Mouse (Mus musculus) yolk sac, embryonic 10.5 days (tissue): ENCODE results near the gene Tmem263.

ENCODE experiments used
- DNase-seq: peaks from one replicate; pipeline ENCODE4 v3.0.0-alpha.2; 2017; ENCODE audit warnings: low spot score

Gene Tmem263

DNA sequence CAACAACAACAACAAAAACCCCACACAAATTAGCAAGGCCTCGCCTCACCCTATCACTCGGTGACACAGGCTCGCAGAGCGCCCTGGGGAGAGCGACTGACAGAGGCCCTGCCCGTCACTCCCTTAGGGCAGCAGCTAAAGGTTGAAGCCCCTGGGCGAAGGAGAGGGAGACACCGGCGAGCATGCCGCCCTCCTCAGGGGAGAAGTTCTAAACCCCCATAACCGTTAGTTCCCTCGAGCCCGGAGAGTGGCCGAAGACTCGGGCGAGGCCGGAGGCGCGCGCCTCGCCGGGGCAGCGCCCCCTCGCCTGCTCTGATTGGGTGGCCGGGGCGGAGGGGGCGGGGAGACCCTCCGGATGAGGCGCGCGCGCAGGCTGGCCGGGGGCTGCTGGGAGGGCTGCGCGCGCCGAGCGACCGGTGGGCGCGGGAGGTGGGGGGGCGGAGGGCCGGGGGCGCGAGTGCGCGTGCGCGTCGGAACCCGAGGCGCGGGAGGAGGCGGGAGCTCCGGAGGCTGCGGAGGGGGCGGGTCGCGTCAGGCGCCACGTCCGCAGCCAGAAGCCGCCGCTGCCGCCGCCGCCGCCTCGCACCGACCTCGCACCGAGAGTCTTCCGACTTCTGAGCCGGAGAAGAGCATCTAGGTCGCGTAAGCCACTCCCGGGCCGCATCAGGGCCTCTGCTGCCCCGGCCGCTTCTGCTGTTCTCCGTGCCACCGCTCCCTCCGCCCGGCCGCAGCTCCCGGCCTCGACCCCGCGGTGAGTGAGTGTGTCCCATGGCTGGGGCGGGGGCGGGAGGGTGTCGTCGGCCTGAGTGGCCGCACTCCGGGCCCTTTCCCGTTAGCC lies at the start of gene Tmem263, which contains the start of gene Fhl4:
Tmem263 (plus strand) TSS at position 381 of the 838 bp plus-strand sequence.
Fhl4 (minus strand) TSS at position 249 of the 838 bp plus-strand sequence.
- peak; percentile 93 for DNase-seq

DNA sequence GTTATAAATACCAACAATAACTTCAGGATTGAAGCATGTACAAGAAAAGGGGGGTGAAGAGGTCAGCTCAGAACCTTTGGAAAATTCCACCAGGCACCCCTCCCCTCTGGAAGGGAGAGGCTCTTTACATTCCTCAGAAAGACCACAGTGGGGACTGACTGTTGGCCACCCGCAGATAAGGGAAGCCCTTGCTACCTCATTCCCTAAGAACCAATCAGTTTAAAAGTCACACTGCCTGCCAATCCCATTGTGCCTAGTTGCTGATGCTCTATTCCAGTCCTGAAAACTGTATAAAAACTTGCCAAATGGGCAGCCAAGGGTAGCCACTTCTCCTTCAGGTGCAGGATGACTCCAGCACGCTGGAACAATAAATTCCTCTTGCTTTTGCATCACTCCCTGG lies 47.6 kb upstream of the Tmem263 start:
- no peak for DNase-seq

DNA sequence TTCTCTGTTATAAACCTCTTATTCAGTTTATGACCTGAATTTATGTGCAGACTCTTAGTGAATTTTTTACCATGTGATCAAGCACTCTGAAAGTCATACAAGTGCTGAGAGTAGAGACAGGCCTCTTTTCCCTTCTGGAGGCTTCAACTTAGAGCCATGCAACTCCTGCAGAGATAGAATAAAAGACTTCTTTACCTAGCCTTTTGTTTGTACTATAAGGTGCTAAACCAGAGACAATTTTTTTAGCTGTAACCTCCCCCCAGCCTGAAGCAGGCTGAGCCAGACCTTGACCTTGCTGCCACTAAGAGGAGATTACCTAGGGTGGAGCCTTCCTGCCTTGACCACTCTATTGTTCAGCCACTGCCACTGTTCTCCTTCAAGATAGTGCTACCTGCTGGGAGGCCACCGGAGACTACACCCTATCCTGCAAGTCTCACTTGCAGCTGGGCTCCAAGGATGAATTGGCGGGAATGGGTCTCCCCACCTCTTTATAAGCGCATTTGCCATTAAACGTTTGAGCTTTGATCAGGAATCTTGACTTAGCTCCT lies 30.7 kb upstream of the Tmem263 start:
- no peak for DNase-seq

DNA sequence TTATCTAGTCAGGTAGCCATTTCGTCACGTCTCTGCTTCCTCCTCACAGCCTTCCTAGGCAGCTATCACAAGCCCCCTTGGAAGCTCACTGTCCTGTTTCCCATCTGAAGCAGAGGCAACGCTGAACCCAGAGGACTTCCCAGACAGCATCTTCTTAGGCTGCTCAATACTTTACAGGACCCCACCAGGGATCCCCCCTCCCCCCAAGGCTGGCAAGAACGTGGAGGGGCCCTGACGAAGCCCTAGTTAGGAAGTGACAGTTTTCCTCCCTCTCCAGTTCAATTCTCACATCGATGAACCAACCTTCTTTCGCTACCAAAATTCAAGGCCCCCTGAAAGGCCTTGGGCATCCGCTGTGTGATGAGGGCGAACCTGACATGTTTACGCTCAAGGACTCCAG lies 586 bp upstream of the Tmem263 start:
- DNase-seq: no peak

GRCm38 (mm10) chr10:85103085-85103885 lies 858 bp downstream of the Tmem263 start:
- peak; percentile 80 for DNase-seq

DNA sequence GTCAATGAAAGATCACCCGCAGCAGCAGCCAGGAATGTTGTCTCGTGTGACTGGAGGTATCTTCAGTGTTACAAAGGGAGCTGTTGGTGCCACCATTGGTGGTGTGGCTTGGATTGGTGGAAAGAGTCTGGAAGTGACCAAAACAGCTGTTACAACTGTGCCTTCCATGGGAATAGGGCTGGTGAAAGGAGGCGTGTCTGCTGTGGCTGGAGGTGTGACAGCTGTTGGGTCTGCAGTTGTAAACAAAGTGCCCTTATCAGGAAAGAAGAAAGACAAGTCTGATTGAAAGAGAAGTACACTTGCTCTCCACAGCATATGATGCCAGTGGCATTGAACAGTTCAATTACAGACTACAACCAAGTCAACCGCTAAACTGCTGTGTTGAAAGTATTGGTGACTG lies 12.0 kb downstream of the Tmem263 start:
- no peak for DNase-seq

DNA sequence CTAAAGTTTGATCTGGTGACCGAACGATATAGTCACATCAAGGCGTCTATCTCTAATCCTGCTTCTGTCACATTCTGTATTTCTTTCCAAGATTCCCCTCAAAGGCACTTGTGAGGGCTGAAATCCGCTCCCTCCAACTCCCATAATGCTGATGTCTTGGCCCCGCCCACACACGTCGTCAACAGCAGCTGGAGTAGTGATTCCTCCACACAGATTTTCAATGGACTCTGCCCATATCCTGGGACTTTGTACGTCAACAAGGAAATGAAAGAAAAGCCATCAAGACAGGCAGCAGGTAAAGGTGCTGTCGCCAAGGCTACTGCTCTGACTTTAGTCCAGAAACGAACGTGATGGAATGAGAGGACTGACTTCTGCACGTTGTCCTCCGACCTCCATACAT lies 22.8 kb downstream of the Tmem263 start:
- peak; percentile 58 for DNase-seq

DNA sequence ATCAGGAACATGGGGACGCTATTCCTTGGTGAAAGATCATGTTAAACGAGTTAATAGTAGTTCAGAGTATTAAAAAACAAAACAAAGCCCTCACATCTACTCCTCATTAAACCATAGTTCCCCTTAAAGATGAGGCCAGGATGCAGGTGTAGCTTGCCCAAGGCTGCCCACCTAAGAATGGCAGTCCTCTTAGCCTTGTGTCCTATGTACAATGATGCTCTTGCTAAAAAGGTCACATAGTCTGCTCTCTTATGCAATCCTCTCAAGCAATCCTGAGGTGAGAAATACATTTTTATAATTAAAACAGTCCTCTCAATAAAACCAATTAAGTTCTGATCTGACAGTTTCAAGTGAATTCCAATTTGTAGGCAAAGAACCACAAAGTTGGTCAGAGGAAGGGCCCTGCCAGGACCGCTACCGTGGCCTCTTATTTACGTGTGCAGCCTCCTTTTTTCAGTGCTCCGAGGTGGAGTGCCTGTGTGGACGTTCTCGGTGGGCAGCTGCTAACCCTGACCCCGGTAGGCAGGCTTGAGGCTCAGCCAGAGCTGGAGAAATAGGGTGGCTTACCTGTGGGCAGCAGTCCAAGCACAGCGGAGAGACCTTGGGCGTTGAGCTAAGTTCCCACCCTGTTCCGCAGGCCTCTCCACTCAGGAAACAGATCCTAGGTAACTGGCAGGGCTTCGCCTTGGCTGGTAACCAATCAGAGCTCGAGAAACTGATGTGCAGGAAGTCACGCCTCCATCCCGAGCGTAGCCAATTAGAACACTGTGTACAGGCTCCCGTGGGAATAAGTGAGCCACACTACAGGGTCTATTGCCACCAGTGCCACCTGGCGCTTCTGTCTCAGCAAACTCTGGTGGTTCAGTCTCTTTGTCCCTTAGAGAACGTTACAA lies 25.2 kb downstream of the Tmem263 start, which contains the start of gene Mterf2:
Mterf2 (minus strand) TSS at position 633 of the 893 bp plus-strand sequence.
- peak; percentile 92 for DNase-seq

DNA sequence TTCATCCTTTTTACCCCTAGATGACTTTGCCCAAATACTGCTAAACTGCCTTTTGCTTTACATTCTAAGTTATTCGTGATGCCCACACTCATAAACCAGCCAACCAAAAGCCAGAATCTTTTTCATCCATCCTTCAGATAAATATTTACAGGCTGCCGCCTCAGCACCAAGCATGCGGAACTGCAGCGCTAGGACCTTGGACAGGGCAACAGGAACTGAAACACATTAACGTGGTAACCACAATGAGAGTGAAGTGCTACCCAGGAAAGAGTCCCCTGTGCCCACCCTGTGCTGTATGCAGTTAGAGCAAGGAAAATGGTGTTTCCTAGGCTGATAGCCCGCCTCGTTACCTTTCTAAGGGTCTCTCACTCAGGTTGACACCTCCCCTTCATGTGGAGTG lies 26.0 kb downstream of the Tmem263 start:
- DNase-seq: peak; percentile 38

DNA sequence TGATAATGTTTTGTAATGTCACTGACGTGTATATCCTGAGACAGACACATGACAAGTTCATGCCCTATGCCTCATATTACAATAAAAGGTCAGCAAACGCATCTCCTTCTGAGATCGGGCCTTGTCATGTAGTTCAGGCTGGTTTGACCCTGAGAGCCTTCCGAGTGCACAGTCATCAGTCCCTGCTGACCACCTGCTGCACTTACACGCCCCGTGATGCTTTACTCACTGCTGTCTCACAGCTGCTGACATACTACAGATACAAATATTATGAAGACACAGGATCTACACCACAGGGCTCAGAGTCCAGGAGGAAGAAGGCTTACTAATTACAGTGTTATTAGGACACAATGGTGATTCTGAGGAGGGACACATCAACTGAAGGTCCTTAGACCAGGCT lies 34.1 kb downstream of the Tmem263 start:
- no peak for DNase-seq

DNA sequence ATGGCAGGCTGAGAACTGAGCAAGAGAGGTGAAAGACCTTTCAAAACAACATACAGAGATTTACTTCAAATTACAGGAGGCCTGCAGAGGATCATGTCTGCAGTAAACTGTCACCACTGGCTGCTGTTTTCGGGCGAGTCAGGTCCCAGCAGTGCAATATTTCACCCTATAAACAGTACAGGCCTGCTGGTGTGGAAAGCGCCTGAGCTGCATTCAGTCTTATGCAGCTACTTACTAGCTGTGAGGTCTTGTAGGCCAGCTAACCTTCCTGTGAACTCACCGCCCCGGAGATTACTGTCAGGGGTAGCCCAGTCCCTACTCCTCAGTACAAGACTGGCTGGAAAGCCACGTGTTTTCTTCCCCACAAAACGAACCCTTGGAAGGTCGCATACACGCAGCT lies 39.0 kb downstream of the Tmem263 start:
- peak; percentile 26 for DNase-seq

DNA sequence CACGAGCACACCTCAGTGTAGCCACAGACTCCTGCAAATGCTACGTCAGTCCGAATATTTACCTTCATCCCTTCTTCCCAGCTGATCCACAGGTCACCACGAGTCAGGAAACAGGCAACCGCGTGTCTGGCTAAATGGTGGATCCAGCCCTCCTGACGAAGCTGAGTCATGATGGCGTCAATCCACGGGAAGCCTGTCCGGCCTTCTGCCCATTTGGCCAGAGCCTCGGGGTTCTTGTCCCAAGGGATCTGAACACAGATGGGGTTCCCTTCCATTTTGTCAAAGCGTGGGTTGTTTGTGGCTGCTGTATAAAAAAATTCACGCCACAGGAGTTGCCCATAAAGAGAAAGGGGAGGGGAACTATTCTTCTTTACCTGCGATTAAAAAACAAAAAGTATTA lies 43.9 kb downstream of the Tmem263 start:
- DNase-seq: no peak

DNA sequence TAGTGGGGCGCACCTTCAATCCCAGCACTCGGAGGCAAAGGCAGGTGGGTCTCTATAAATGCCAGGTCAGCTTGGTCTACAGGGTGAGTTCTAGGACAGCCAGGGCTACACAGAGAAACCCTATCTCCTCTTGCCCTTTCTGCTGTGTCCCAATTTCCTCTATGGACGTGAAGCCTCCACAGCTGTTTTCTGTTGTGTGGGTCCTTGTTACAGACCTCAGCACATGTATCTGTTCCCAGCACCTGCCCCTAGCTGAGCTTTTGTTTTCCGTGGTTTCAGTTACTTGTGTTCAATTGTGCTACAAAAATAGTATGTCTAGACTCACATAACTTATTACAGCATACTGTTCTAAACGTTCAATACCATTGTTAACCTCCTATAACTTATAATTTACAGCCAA lies 46.8 kb downstream of the Tmem263 start:
- no peak for DNase-seq

DNA sequence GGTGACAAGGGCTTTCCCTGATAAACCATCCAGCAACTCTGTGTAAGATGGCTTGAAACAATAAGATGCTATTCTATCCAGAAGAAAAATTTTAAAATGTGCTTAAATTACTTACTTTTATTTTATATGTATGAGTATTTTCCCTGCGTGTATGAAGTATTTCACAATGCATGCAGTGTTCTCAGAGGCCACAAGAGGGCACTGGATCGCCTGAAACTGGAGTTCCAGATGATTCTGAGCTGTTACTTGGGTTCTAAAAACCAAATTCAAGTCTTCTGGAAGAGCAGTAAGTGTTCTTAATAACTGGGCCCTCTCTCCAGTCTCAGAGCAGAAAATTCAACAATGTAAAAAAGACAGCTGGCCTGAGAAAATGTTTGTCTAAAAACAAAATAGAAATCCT lies 51.8 kb downstream of the Tmem263 start:
- peak; percentile 11 for DNase-seq

DNA sequence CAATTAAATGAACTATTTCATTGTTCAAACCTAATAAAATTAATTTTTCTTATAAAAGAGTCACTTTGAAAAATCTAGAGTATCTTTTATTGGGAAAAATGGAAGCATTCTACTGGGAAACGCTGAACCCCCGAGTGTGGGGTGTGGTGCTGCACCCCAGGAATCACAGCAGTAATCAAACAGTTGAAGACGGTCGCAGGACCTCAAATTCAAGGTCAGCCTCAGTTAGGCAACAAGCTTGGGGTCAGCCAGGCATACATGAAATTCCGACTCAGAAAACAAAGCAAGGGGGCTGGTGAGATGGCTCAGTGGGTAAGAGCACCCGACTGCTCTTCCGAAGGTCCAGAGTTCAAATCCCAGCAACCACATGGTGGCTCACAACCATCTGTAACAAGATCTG lies 55.0 kb downstream of the Tmem263 start:
- no peak for DNase-seq

GRCm38 (mm10) chr10:85159989-85160619 lies 57.7 kb downstream of the Tmem263 start:
- DNase-seq: no peak

DNA sequence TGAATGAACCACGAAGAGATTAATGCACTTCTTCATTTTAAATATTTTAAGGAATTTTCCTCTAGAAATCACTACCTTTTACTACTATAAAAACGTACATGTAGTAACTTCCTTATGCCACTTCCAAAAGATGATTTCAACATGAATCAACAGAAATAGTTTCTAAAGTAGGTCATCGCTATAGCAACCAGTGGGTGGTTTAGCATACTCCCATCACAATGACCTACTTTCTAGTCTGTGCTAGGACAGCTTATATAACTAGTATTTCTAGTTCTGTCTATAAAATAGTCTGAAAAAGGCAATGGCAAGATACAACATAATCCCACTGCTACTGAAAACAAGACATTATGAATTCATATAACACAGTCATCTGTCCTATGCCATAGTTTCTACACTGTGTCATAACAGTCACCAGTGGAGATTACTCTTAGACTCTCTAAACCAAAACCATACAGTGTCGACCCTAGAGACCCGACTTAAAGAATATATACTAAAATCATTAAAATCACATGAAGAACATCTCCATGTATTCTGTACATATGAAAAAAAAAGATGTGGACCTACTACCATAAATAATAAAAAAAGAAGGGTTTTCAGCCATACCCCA lies 59.4 kb downstream of the Tmem263 start:
- no peak for DNase-seq

DNA sequence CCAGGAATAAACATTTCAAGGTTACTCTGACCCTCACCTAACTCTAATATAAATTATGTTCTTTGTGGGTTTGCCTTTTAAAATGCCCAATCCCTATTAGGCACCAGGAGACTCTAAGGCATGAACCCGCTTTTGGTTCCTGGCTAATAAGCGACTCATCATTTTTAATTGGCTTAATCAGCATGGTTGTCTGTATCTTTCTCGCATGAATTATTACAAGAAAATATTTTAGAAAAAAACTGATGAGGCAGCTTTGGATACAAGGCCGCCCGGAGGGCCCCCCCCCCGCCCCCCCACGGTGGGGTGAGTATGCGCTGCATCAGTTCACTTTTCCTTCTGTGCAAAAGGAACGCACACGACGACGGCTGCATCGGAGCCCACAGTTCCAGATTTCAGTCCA lies 62.4 kb downstream of the Tmem263 start:
- no peak for DNase-seq

DNA sequence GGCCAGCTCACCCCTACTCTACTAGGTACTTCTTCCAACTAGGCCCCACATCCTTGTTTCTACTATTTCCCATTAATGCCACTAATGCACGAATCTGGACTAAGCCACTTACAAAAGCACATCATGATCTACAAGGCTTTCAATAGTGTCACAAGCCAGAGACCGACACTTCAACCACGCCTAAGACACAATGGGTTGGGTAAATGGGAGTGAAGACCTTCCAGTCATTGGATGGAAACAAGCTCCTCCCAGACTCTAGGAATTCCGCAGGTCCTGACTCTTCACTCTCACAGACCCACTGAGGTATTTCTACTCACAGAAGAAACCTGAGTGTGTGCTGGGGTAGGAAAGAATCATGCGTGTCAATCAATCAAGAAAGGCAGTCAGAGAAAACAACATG lies 62.9 kb downstream of the Tmem263 start:
- no peak for DNase-seq
